Mouse (Mus musculus): Measurements from ENCODE around the gene Fam196a. TPM values are rescaled to one million over a fixed set of nuclear protein-coding genes. Genes with fewer than 3 reads are reported as not detected.

Fam196a gene
- polyA plus RNA-seq, 1 experiment from 2014 or later, result 4.4 TPM

- ATAC-seq (ENCODE audit: insufficient number of reproducible peaks, insufficient read depth, low FRiP score, low read depth), result no peak
- 89% methylated on average over 6 of the region's 6 CpGs for WGBS
- H3K4me2 ChIP-seq (replicated peaks; ENCODE audit: low read depth, low read length), result no peak overlapping the region
- H3K27me3 ChIP-seq (ENCODE audit: control insufficient read depth, insufficient read depth, low read length), result no peaks in the 10 kb centered on the region
- no peak overlapping the region for H3K27ac ChIP-seq (ENCODE audit: low read length)
- H3K4me1 ChIP-seq (ENCODE audit: control insufficient read depth, insufficient read depth, low read length), result no peaks in the 10 kb centered on the region
- H3K4me3 ChIP-seq (ENCODE audit: low read depth, low read length), result no peak overlapping the region
- no peaks in the 10 kb centered on the region for H3K9me3 ChIP-seq (ENCODE audit: control insufficient read depth, low read depth, low read length)
- peaks cover 8% of the 10 kb centered on the region; the same call in 1 of the 2 replicates for H3K36me3 ChIP-seq (ENCODE audit: control insufficient read depth, insufficient read depth, low read length)
- no peak overlapping the region for H3K9ac ChIP-seq (replicated peaks; ENCODE audit: low read depth, low read length)
Observed at GRCm38 (mm10) chr7:134878985-134879384, 59.2 kb downstream of the Fam196a start.

GRCm38 (mm10) chr7:134872981-134873380 is 65.2 kb downstream of the Fam196a start:
- WGBS, result 93% methylated on average over 7 of the region's 7 CpGs

GRCm38 (mm10) chr7:134872511-134872910 is 65.7 kb downstream of the Fam196a start:
- no peak overlapping the region for H3K27ac ChIP-seq (ENCODE audit: low read length)
- H3K9ac ChIP-seq (replicated peaks; ENCODE audit: low read depth, low read length), result no peak overlapping the region
- no peak overlapping the region for H3K4me3 ChIP-seq (ENCODE audit: low read depth, low read length)
- no peaks in the 10 kb centered on the region for H3K4me1 ChIP-seq (ENCODE audit: control insufficient read depth, insufficient read depth, low read length)
- 61% methylated on average over 3 of the region's 3 CpGs for WGBS
- H3K4me2 ChIP-seq (replicated peaks; ENCODE audit: low read depth, low read length), result no peak overlapping the region
- ATAC-seq (ENCODE audit: insufficient number of reproducible peaks, insufficient read depth, low FRiP score, low read depth), result no peak
- H3K27me3 ChIP-seq (ENCODE audit: control insufficient read depth, insufficient read depth, low read length), result no peaks in the 10 kb centered on the region
- no peaks in the 10 kb centered on the region for H3K9me3 ChIP-seq (ENCODE audit: control insufficient read depth, low read depth, low read length)
- H3K36me3 ChIP-seq (ENCODE audit: control insufficient read depth, insufficient read depth, low read length), result peaks cover 6% of the 10 kb centered on the region; the same call in 1 of the 2 replicates

More at GRCm38 (mm10) chr7:134872981-134873380, 65.2 kb downstream of the Fam196a start:
- Histone ChIP-seq H3K27me3 (ENCODE audit: control insufficient read depth, insufficient read depth, low read length) (no peaks in the 10 kb centered on the region), H3K4me1 (ENCODE audit: control insufficient read depth, insufficient read depth, low read length) (no peaks in the 10 kb centered on the region), H3K4me2 (replicated peaks; ENCODE audit: low read depth, low read length) (no peak overlapping the region), H3K27ac (ENCODE audit: low read length) (no peak overlapping the region), H3K9me3 (ENCODE audit: control insufficient read depth, low read depth, low read length) (no peaks in the 10 kb centered on the region), H3K9ac (replicated peaks; ENCODE audit: low read depth, low read length) (no peak overlapping the region), H3K36me3 (ENCODE audit: control insufficient read depth, insufficient read depth, low read length) (peaks cover 8% of the 10 kb centered on the region; the same call in 1 of the 2 replicates), H3K4me3 (ENCODE audit: low read depth, low read length) (no peak overlapping the region)
- no peak for ATAC-seq (ENCODE audit: insufficient number of reproducible peaks, insufficient read depth, low FRiP score, low read depth)

GRCm38 (mm10) chr7:134864175-134864574 is 74.1 kb downstream of the Fam196a start:
- Histone ChIP-seq H3K4me2 (replicated peaks; ENCODE audit: low read depth, low read length) (no peak overlapping the region), H3K36me3 (ENCODE audit: control insufficient read depth, insufficient read depth, low read length) (no peaks in the 10 kb centered on the region), H3K4me3 (ENCODE audit: low read depth, low read length) (no peak overlapping the region), H3K9ac (replicated peaks; ENCODE audit: low read depth, low read length) (no peak overlapping the region), H3K4me1 (ENCODE audit: control insufficient read depth, insufficient read depth, low read length) (no peaks in the 10 kb centered on the region), H3K9me3 (ENCODE audit: control insufficient read depth, low read depth, low read length) (no peaks in the 10 kb centered on the region), H3K27ac (ENCODE audit: low read length) (no peak overlapping the region), H3K27me3 (ENCODE audit: control insufficient read depth, insufficient read depth, low read length) (no peaks in the 10 kb centered on the region)
- WGBS, result 62% methylated on average over 2 of the region's 2 CpGs
- ATAC-seq (ENCODE audit: insufficient number of reproducible peaks, insufficient read depth, low FRiP score, low read depth), result no peak

- no peak overlapping the region for H3K27ac ChIP-seq (ENCODE audit: low read length)
- H3K36me3 ChIP-seq (ENCODE audit: control insufficient read depth, insufficient read depth, low read length), result no peaks in the 10 kb centered on the region
- no peaks in the 10 kb centered on the region for H3K9me3 ChIP-seq (ENCODE audit: control insufficient read depth, low read depth, low read length)
- no peak overlapping the region for H3K9ac ChIP-seq (replicated peaks; ENCODE audit: low read depth, low read length)
- 87% methylated on average over 6 of the region's 6 CpGs for WGBS
- H3K4me3 ChIP-seq (ENCODE audit: low read depth, low read length), result no peak overlapping the region
- H3K4me2 ChIP-seq (replicated peaks; ENCODE audit: low read depth, low read length), result no peak overlapping the region
- H3K27me3 ChIP-seq (ENCODE audit: control insufficient read depth, insufficient read depth, low read length), result no peaks in the 10 kb centered on the region
- ATAC-seq (ENCODE audit: insufficient number of reproducible peaks, insufficient read depth, low FRiP score, low read depth), result no peak
- H3K4me1 ChIP-seq (ENCODE audit: control insufficient read depth, insufficient read depth, low read length), result no peaks in the 10 kb centered on the region
Observed at GRCm38 (mm10) chr7:134862000-134862399, 76.2 kb downstream of the Fam196a start.

GRCm38 (mm10) chr7:134842751-134843150 is 95.5 kb downstream of the Fam196a start:
- ATAC-seq (ENCODE audit: insufficient number of reproducible peaks, insufficient read depth, low FRiP score, low read depth), result no peak
- Histone ChIP-seq H3K9ac (replicated peaks; ENCODE audit: low read depth, low read length) (no peak overlapping the region), H3K4me1 (ENCODE audit: control insufficient read depth, insufficient read depth, low read length) (no peaks in the 10 kb centered on the region), H3K4me3 (ENCODE audit: low read depth, low read length) (no peak overlapping the region), H3K4me2 (replicated peaks; ENCODE audit: low read depth, low read length) (no peak overlapping the region), H3K36me3 (ENCODE audit: control insufficient read depth, insufficient read depth, low read length) (no peaks in the 10 kb centered on the region), H3K27ac (ENCODE audit: low read length) (no peak overlapping the region), H3K27me3 (ENCODE audit: control insufficient read depth, insufficient read depth, low read length) (no peaks in the 10 kb centered on the region), H3K9me3 (ENCODE audit: control insufficient read depth, low read depth, low read length) (no peaks in the 10 kb centered on the region)
- 89% methylated on average over 4 of the region's 4 CpGs for WGBS

- Histone ChIP-seq H3K4me3 (ENCODE audit: low read depth, low read length) (no peak overlapping the region), H3K27me3 (ENCODE audit: control insufficient read depth, insufficient read depth, low read length) (no peaks in the 10 kb centered on the region), H3K36me3 (ENCODE audit: control insufficient read depth, insufficient read depth, low read length) (no peaks in the 10 kb centered on the region), H3K9ac (replicated peaks; ENCODE audit: low read depth, low read length) (no peak overlapping the region), H3K4me1 (ENCODE audit: control insufficient read depth, insufficient read depth, low read length) (no peaks in the 10 kb centered on the region), H3K4me2 (replicated peaks; ENCODE audit: low read depth, low read length) (no peak overlapping the region), H3K27ac (ENCODE audit: low read length) (no peak overlapping the region), H3K9me3 (ENCODE audit: control insufficient read depth, low read depth, low read length) (no peaks in the 10 kb centered on the region)
- 79% methylated on average over 2 of the region's 2 CpGs for WGBS
- no peak for ATAC-seq (ENCODE audit: insufficient number of reproducible peaks, insufficient read depth, low FRiP score, low read depth)
Observed at GRCm38 (mm10) chr7:134840066-134840465, 98.2 kb downstream of the Fam196a start.

Data from stomach, embryonic 14.5 days (tissue).